Mouse (Mus musculus) spleen, postnatal 36 days (tissue): ENCODE measurements at regions not wholly inside any gene's neighbourhood (a gene's known extent, or its start where the extent isn't known, plus 50 kb on each side); places are given as distances from the start of the nearest gene placed in this dataset.

Experiments
- DNase-seq, 2 experiments: peaks; one replicate each; pipeline ENCODE4 v3.0.0; 2022; ENCODE audit warnings: low spot score in 2 of 2, mixed read lengths in 1 of 2

- no peak for DNase-seq
Measured at GRCm38 (mm10) chr4:72331882-72332281, 131.2 kb upstream of the Tle1 start.

- DNase-seq: no peak
Measured at GRCm38 (mm10) chr4:72329026-72329390, 128.3 kb upstream of the Tle1 start.

- no peak for DNase-seq
Measured at GRCm38 (mm10) chr4:72328282-72329025, 127.7 kb upstream of the Tle1 start.

GRCm38 (mm10) chr4:72324913-72325312, 124.2 kb upstream of the Tle1 start:
- no peak for DNase-seq

- no peak for DNase-seq
Measured at GRCm38 (mm10) chr4:72285112-72285675, 84.5 kb upstream of the Tle1 start.

GRCm38 (mm10) chr4:72250531-72250930, 49.8 kb upstream of the Tle1 start:
- DNase-seq: no peak
